Mouse (Mus musculus): ENCODE results near the gene Foxd2.
A peak's percentile ranks its signal among the peaks of the same experiment; 100 is the strongest.

The Foxd2 gene

DNA sequence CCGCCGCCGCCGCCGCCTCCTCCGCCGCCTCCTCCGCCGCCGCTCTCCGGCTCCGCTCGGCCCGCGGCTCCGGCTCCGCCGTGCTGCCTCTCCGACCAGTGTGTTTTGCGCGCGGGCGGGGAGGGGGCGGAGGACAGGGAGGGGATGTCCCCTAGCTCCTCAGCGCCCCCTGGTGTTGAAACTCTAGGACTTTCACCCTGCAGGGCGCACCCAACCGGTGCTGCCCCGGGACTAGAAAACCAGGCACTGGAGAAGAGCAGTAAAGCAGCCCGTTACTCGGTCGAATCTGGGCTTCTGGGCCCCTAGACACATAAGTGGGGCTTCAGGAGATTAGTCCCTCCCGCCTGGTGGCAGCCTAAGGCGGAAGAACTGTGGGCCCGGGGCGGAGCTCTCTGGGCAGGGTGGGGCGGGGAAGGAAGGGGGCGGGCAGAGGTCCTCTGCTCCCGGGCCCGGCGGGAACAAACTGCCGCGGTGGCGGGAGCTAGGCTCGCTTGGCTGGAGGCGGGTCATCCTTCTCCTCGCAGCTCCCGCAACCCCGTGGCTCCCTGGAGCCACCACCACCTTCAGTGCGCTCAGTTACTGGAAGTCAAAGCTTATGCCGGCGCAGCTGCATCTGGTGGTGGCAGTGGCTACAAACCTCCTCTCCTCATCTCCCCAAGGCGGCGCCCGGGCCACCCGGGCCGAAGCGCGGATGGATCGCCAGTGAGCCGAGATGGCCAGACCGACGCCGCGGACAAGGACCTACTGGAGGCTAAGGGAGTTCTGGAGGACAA, at the start of gene Foxd2:
TSS of gene Foxd2 (minus strand) at position 45 of the 773 bp plus-strand sequence.
- peak; percentile 93 for DNase-seq

GRCm38 (mm10) chr4:114958231-114958630, 49.6 kb upstream of the Foxd2 start:
- no peak for DNase-seq

- no peak for DNase-seq
Measured at GRCm38 (mm10) chr4:114957403-114957802, 48.7 kb upstream of the Foxd2 start.

DNA sequence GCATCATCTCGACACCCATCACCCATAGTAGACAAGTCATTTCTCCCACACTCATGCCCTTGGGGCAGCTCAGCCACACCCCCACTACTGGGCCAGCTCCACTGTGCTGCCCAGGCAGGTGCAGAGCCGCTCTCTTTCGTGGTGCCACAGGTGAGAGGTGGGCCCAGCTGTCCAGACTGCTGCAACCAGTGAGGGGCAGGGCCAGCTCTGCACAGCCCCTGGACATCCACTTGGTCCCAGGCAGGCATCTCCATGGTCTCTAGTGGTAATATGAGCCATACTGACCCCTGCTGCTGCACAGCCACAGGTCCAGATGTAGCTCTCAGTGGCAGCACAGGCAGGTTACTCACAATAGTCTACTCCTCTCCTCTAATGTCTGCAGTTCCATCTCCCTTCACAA, 44.5 kb upstream of the Foxd2 start:
- no peak for DNase-seq

GRCm38 (mm10) chr4:114947852-114948481, 39.3 kb upstream of the Foxd2 start:
- no peak for DNase-seq

GRCm38 (mm10) chr4:114947395-114947794, 38.7 kb upstream of the Foxd2 start:
- DNase-seq, result peak; percentile 69

GRCm38 (mm10) chr4:114946416-114946815, 37.7 kb upstream of the Foxd2 start:
- DNase-seq, result no peak

DNA sequence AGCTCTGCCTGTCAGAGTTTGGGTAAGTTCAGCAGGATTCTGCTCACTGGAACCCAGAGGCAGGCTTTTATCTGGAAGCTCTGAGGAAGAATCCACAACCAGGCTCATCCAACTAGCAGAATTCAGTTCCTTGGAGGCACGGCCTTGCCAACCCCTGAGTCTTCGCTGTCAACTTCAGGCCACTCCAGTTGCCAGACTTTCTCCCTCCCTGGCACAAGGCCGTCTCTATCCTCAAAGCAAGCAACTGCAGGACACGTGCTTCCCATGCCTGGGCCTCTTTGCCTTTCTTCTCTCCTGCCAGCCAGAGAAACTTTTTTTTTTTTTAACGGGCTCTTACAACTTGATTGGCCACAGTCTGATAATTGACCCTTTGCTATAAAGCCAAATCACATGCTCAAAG, 36.3 kb upstream of the Foxd2 start:
- DNase-seq, result no peak

DNA sequence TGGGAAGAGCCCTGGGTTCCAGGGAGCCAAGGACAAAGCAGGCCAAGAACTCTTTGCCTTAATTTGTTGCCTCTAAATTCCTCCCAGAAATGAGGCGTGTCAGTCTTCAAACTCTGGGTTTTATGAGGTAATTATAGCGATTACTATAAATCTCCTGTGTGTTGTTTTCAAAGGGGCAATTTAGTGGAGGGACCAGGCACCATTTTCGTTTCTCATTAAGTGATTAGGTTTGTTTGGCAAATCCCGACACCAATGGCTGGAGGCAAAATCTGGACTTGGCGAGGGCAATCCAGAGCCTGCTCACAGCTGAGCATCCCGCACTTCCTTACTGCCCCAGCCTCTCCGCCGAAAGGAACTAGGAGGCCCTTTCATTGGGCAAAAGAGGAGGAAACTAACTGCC, 33.9 kb upstream of the Foxd2 start:
- DNase-seq, result no peak

DNA sequence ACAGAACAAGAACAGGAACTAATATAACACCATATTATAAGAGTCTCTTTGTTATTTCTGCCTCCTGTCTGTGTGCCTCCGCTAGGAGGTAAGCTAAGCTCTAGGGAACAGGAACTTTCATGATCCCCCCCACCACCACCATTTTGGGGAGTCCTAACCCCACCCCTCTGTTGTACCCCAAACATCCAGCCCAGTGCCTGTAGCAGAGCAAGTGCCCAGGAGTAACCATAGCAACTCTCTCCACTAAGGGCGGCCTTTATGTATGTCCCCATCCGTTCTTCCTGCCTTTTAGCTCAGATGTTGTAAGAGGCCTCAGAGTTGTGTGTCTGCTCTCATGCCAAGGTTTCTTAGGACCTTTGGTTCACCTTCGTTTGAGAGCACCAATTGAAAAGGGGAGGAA, 33.4 kb upstream of the Foxd2 start:
- DNase-seq, result no peak

DNA sequence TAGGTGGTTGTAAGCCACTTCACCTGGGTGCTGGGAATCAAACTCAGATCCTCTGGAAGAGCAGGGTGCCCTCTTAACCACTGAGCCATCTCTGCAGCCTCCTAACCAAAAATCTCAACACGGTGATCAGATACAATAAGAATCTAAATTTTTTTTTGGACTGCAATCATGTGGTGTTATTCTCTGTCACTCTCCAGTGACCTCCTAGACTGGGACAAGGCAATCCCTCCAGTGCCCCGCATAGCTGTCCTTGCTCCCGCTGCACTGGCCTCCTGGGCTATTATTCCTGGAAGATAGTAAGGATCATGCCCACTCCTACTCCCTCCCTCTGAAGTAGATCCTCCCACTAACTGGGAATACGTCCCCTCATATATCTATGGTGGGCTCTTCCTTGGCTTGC, 32.6 kb upstream of the Foxd2 start:
- DNase-seq, result no peak

GRCm38 (mm10) chr4:114938248-114938647, 29.6 kb upstream of the Foxd2 start:
- no peak for DNase-seq

GRCm38 (mm10) chr4:114937459-114938047, 28.9 kb upstream of the Foxd2 start:
- no peak for DNase-seq

GRCm38 (mm10) chr4:114934188-114934587, 25.5 kb upstream of the Foxd2 start:
- no peak for DNase-seq

DNA sequence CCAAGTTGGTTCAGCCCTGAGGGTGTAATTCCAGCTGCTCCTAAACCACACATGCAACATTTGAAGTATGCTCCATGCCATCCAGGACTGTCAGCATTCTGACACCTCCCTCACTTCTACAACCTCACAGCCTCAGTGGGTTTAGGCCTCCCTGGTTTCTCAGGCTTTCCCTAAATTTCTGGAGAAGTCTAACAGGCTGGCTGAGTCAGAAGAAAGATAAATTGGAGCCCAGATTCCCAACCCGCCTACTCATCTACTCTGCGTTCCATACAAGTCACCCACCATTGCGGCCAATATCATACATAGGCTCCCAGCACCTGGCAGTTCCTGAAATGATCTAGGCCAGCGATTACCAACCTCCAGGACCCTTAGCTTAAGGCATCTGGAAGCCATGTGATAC, 24.1 kb upstream of the Foxd2 start:
- no peak for DNase-seq

DNA sequence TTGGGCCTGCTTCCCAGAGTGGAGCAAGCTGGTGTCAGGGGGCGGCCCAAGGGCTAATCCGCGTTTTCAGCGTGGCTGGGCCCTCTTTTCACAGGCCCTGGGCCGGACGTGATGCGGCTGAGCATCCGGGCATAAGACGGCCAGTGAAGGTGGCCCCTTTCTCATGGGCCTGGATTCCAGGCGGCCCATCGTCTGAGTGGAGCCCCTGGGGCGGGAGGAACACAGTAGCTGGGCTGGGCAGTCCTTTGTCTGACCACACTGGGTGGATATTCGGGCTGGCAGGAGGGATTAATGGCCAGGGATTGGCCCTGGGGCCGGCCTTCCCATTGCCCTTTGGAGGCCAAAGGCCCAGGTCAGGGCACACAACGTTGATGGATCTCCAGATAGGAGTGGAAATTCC, 20.5 kb upstream of the Foxd2 start:
- DNase-seq, result no peak

- no peak for DNase-seq
Measured at GRCm38 (mm10) chr4:114925917-114926312, 17.2 kb upstream of the Foxd2 start, which contains the start of gene Foxe3. Gene Foxe3, minus strand, starts transcription at chr4:114926013.

DNA sequence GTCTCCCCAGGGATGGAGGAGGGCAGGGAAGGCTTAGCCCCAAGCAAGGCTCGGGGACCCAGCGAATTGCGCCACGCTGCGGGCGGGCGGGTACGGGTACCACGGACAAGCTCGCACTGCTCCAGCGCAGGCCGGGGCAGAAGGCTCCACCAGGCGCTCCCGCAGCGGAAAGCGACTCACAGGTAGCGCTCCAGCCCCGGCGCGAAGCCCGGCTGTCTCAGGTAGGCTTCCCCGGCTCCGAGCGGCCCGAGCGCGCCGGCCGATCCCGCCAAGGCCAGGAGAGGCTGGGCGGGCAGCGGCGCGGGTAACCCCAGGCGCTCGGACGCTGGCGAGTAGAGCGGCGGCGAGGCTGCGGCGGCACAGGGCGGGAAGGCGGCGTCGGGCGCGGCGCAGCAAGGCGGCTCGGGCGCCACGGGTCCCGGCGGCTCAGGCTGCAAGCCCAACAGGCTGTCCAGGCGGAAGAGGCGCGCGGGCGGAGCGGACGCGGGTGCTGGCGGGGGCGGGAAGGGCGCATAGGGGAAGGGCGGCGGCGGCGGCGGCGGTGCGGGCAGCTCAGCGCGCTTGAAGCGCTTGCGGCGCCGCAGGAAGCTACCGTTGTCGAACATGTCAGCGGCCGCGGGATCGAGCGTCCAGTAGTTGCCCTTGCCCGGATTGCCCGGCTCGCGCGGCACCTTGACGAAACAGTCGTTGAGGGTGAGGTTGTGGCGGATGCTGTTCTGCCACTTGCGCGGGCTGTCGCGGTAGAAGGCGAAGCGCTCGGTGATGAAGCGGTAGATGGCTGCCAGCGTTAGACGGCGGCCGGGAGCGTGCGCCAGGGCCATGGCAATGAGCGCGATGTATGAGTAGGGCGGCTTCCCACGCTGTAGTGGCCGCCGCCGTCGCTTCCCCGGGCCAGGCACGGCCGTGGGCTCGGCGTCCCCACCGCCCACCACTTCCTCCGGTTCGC, 16.6 kb upstream of the Foxd2 start:
- DNase-seq, result no peak

- DNase-seq, result peak; percentile 51
Measured at GRCm38 (mm10) chr4:114917091-114917490, 8.4 kb upstream of the Foxd2 start.

DNA sequence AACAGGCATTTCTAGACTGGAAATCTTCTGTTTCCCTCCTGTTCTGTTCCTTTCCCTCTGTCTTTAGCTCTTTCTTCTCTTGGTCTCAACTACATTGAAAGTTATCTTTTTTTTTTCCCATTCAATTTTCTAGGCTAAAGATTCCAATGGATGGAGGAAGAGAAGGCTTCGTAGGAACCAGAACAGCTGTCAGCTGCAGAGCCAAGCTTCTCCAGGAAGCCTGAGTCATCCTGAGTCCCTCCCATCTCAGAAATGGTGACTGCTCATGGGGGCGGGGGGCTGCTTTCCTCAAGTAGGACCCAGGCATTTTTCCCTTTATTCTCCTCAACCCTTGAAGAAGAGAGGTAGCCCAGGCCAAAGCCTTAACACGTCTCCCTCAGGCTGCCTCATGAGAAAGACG, 7.4 kb upstream of the Foxd2 start:
- no peak for DNase-seq

DNA sequence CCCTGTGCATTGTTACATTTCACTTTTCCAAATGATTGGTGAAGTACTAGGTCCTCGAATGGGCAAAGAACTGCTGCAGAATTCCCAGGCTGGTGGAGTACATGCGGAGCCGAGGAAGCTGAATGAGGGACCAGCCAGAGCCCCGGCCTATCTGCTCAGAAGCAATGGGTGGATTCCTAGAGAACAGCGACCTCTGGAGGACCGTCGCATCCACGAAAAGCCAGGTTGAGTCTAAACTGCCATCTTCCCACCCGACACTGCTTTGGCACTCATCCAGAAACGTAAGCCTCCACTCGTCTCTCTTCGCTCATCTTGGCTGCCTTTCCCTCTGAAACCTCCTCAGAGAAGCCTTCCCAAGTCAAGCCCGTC, 4.9 kb upstream of the Foxd2 start:
- peak; percentile 33 for DNase-seq

DNA sequence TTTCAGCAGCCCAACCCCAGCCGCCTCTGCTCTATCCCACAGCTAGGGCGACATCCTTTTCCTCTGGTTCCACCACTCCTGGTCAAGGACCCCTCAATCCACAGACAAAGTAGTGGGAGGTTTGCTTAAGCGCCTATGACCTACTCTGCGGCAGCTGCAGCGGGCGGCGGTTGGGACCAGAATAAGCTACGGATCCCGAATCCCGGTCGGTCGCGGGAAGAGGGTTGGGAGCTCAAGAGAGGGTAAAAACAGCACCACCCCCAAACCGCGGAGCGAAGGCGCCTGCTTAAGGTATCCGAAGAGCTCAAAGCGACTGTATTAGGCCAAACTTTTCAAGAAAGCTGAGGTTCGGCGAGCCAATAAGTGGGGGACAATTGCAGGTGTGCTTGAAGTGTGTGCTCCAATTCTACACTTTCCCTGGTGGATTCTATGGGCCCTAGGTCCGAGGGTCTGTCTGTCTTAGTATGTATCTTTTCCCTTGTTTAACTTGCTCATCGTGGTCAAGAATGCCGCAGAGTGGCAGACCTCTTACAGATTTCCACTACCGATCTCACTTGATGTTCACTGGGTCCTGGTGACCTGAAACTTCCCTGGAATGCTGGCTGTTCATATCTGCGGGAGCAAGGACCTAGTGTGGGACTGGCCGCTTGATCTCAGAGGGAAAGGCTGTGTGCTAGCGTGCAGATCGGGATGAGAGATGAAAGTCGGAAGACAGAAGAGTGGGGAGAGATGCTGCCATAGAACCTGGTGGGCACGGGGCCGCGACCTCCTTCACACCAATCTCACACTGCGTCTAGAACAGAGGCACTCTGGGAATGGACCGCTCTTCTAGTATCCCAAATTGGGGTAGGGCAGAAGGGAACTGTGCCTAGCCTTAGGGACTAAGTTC, 4.3 kb upstream of the Foxd2 start:
- no peak for DNase-seq

All from thymus, postnatal 25 days (tissue).